Mouse (Mus musculus): ENCODE results near the gene Gm8020.
"Not testable (repeated sequence)": the region's sequence is repeated elsewhere in the genome, so short reads cannot be mapped to it uniquely, and the experiment has no call there.

Gene Gm8020

DNA sequence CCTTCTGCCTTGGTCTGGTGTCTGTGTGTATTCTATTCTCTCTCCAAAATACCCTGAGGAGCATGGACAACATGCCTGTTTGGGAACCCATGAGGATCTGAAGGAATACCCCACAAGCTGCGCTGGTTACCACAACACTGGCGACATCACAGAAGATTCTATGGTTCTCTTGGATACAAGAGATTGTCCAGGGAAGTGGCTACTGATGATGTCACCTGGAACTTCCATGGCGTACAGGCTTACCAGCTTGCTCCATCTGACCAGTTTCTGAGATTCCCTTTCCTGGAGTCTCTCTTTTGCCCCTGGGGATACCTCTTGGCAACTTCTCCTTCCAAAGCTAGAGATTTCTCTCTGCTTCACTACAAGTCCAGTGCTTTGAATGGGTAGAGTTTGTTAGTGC, at the start of gene Gm8020:
TSS of gene Gm8020 (minus strand) at position 101 of the 400 bp plus-strand sequence.
- DNase-seq (ENCODE audit: low spot score in 2 of 2): not testable (repeated sequence)

DNA sequence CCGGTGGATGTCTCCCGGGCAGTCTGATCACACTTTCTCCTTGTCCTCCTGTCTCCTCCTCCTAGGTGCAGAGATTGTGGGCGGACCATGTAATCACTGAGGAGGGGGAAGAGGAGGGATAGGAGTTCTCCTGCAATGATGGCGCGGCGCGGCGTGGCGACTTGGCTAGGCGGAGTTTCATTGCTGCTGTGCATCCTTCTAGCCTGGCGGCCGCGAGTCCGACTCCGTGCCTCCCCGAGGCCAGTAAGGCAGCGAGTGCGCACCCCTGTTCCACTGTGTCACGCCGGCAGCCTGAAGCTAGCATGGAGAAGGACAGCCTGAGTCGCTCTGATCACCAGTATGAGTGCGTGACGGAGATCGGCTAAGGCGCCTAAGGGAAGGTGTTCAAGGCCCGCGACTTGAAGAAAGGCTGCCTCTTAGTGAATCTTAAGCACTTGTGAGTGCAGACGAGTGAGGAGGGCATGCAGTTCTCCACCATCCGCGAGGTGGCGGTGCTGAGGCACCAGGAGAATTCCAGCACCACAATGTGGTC, 41.1 kb upstream of the Gm8020 start:
- DNase-seq (ENCODE audit: low spot score in 2 of 2): not testable (repeated sequence)

DNA sequence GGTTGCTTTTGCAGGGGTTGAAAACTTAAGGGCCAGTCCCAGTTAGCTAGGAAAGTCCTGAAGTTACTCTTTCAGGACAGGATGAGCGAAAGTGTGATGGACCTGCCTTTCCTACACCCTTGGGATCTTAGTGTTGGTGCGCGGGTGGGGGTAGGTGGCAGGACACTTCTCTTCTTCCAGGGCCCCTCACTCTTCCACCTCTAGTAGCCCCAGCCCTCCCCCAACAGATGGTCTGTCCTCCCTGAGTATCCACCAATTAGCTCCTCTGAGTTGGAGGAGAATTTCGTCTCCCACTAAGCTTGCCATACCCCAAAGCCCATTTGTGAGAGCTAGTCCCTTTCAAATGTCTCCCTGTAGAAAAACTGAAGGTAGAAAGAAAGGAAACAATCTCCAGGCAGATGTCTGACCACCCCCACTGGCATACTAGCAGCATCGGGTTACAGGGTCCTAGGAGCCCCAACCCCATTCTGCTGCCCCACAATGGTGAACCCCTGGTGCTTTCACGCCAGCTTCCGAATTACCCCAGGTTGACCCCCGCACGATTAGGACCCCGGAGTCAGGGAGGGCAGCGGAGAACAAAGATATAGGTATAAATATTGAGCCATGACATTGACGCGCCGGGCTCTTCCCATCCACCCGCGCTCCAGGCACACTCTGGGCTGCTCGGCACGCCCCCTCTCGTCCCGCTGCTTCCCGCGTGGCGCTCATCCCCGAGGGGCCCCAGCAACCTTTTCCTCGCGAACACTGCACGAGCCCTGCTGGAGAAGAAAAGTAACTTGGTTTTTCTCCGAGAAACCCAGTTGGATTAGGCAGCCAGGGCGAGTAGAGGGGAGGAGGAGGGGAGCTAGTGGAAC, 40.4 kb upstream of the Gm8020 start:
- not testable (repeated sequence) for DNase-seq (ENCODE audit: low spot score in 2 of 2)

DNA sequence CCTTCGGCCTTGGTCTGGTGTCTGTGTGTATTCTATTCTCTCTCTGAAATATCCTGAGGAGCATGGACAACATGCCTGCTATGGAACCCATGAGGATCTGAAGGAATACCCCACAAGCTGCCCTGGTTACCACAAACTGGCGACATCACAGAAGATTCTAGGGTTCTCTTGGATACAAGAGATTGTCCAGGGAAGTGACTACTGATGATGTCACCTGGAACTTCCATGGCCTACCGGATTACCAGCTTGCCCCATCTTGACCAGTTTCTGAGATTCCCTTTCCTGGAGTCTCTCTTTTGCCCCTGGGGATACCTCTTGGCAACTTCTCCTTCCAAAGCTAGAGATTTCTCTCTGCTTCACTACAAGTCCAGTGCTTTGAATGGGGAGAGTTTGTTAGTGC, 22.0 kb upstream of the Gm8020 start, which contains the start of gene Gm8024:
TSS of gene Gm8024 (minus strand) at position 101 of the 400 bp plus-strand sequence.
- DNase-seq (ENCODE audit: low spot score in 2 of 2): not testable (repeated sequence)

DNA sequence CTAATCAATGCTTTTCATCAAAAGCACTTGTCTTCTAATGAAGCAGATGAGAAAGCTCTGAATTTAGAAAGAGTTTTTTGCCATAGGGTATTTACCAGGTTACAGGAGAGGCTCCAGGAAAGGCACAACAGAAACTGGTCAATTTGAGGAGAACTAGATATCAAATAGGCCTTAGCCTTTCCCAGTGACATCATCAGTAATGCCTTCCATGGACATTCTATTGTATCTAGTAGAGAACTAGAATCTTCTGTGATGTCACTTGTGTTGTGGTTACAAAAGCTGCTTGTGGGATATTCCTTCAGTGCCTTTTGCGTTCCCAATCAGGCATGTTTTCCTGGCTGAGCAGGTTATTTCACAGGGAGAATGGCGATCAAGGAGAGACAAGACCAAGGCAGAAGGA, 38.6 kb downstream of the Gm8020 start, which contains the start of gene Gm8011:
TSS of gene Gm8011 (plus strand) at position 301 of the 400 bp plus-strand sequence.
- DNase-seq (ENCODE audit: low spot score in 2 of 2): not testable (repeated sequence)
